Mouse (Mus musculus) MEL (cell line): ENCODE data around the gene Rbm28. TPM values are rescaled to one million over a fixed set of nuclear protein-coding genes. Genes with fewer than 3 reads are reported as not detected.

Experiments
- DNase-seq: peaks from one replicate; pipeline ENCODE4 v3.0.0; 2011; ENCODE audit warnings: low read depth, low spot score
- H3K27ac ChIP-seq: 2 replicates; pipeline ENCODE4 v1.5.1; 2012; ENCODE audit warnings: low read depth, mild to moderate bottlenecking, control low read depth, low read length, moderate library complexity; ENCODE audit not compliant: control insufficient read depth
- H3K27me3 ChIP-seq, 2 experiments: fragments of 150-350 bp in 1 of 2; sonication (generic) in 1 of 2; 2 replicates each; pipeline ENCODE4 v1.6.1; 2012; ENCODE audit warnings: low read length in 2 of 2, mild to moderate bottlenecking in 2 of 2, improper control_type of control experiment in 1 of 2, moderate library complexity in 1 of 2; ENCODE audit not compliant: insufficient read depth in 2 of 2, control insufficient read depth in 1 of 2
- H3K36me3 ChIP-seq, 2 experiments: 2 replicates each; pipeline ENCODE4 v1.6.1; 2012 to 2014; ENCODE audit warnings: low read length in 2 of 2, improper control_type of control experiment in 1 of 2, inconsistent platforms in 1 of 2, mild to moderate bottlenecking in 1 of 2; ENCODE audit not compliant: insufficient read depth in 2 of 2, control insufficient read depth in 1 of 2
- H3K4me1 ChIP-seq, 2 experiments: fragments of 150-350 bp in 1 of 2; sonication (generic) in 1 of 2; 2 replicates each; pipeline ENCODE4 v1.6.1; 2012; ENCODE audit warnings: low read length in 2 of 2, improper control_type of control experiment in 1 of 2, mild to moderate bottlenecking in 1 of 2; ENCODE audit not compliant: insufficient read depth in 2 of 2, control insufficient read depth in 1 of 2
- H3K4me3 ChIP-seq, 2 experiments: fragments of 150-350 bp in 1 of 2; sonication (generic) in 1 of 2; 2 replicates each; pipeline ENCODE4 v1.5.1; 2012; ENCODE audit warnings: low read depth in 2 of 2, low read length in 2 of 2, mild to moderate bottlenecking in 2 of 2, moderate library complexity in 2 of 2, control low read depth in 1 of 2, improper control_type of control experiment in 1 of 2; ENCODE audit not compliant: control insufficient read depth in 1 of 2, insufficient read depth in 1 of 2
- H3K79me2 ChIP-seq: 2 replicates; pipeline ENCODE4 v1.6.1; 2012; ENCODE audit warnings: mild to moderate bottlenecking, low read length, moderate library complexity; ENCODE audit not compliant: control insufficient read depth, poor library complexity, insufficient read depth
- H3K9ac ChIP-seq: 2 replicates; pipeline ENCODE4 v1.6.1; 2012; ENCODE audit warnings: low read depth, mild to moderate bottlenecking, control low read depth, low read length, moderate library complexity; ENCODE audit not compliant: control insufficient read depth, poor library complexity, severe bottlenecking
- H3K9me3 ChIP-seq: fragments of 150-350 bp; sonication (generic); replicated peaks from 2 replicates; pipeline ENCODE4 v1.6.1; 2012; ENCODE audit warnings: mild to moderate bottlenecking, low read length, improper control_type of control experiment, moderate library complexity; ENCODE audit not compliant: insufficient read depth
- CHD2 ChIP-seq: IDR thresholded peaks from 2 replicates; pipeline ENCODE4 v1.6.1; 2011; ENCODE audit warnings: low read length, improper control_type of control experiment
- CTCF ChIP-seq, 3 experiments: IDR thresholded peaks in 2 of 3; conservative IDR thresholded peaks in 1 of 3; 2 replicates each; pipeline ENCODE4 v1.5.1; 2011 to 2012; ENCODE audit warnings: low read length in 3 of 3, low read depth in 2 of 3, mild to moderate bottlenecking in 2 of 3, improper control_type of control experiment in 1 of 3, inconsistent platforms in 1 of 3, mixed read lengths in 1 of 3, moderate library complexity in 1 of 3; ENCODE audit not compliant: control insufficient read depth in 1 of 3, insufficient read depth in 1 of 3, poor library complexity in 1 of 3, severe bottlenecking in 1 of 3
- ETS1 ChIP-seq: IDR thresholded peaks from 2 replicates; pipeline ENCODE4 v1.6.1; 2012; ENCODE audit warnings: low read depth, mild to moderate bottlenecking, inconsistent platforms, low read length, improper control_type of control experiment, moderate library complexity
- HCFC1 ChIP-seq: IDR thresholded peaks from 2 replicates; pipeline ENCODE4 v1.6.1; 2012; ENCODE audit warnings: low read depth, mild to moderate bottlenecking, inconsistent platforms, low read length, improper control_type of control experiment, moderate library complexity
- MAFK ChIP-seq: IDR thresholded peaks from 2 replicates; pipeline ENCODE4 v1.6.1; 2011; ENCODE audit warnings: low read depth, mild to moderate bottlenecking, low read length, improper control_type of control experiment, borderline replicate concordance
- MXI1 ChIP-seq: IDR thresholded peaks from 2 replicates; pipeline ENCODE4 v1.6.1; 2011; ENCODE audit warnings: mild to moderate bottlenecking, low read depth, low read length, improper control_type of control experiment
- POLR2AphosphoS5 ChIP-seq: IDR thresholded peaks from 2 replicates; pipeline ENCODE4 v1.6.1; 2012; ENCODE audit warnings: low read depth, borderline replicate concordance, mild to moderate bottlenecking, inconsistent platforms, low read length, moderate library complexity, mixed read lengths
- RCOR1 ChIP-seq: IDR thresholded peaks from 2 replicates; pipeline ENCODE4 v1.6.1; 2012; ENCODE audit warnings: low read depth, mild to moderate bottlenecking, inconsistent platforms, low read length, improper control_type of control experiment
- TAL1 ChIP-seq: IDR thresholded peaks from 2 replicates; pipeline ENCODE4 v1.6.1; 2012; ENCODE audit warnings: mild to moderate bottlenecking, inconsistent platforms, low read length, moderate library complexity, mixed read lengths
- TCF12 ChIP-seq: IDR thresholded peaks from 2 replicates; pipeline ENCODE4 v1.6.1; 2014; ENCODE audit warnings: low read depth, mild to moderate bottlenecking, inconsistent platforms, low read length, improper control_type of control experiment, moderate library complexity
- UBTF ChIP-seq: IDR thresholded peaks from 2 replicates; pipeline ENCODE4 v1.6.1; 2012; ENCODE audit warnings: low read depth, mild to moderate bottlenecking, inconsistent platforms, low read length, improper control_type of control experiment, moderate library complexity, borderline replicate concordance; ENCODE audit not compliant: insufficient read depth
- USF1 ChIP-seq: IDR thresholded peaks from 2 replicates; pipeline ENCODE4 v1.6.1; 2014; ENCODE audit warnings: low read depth, mild to moderate bottlenecking, inconsistent platforms, low read length, improper control_type of control experiment, moderate library complexity
- ZC3H11A ChIP-seq: IDR thresholded peaks from 2 replicates; pipeline ENCODE4 v1.6.1; 2012; ENCODE audit warnings: low read depth, mild to moderate bottlenecking, inconsistent platforms, low read length, improper control_type of control experiment
- ZKSCAN1 ChIP-seq: IDR thresholded peaks from 2 replicates; pipeline ENCODE4 v1.6.1; 2012; ENCODE audit warnings: low read depth, mild to moderate bottlenecking, inconsistent platforms, low read length, improper control_type of control experiment, moderate library complexity
- polyA plus RNA-seq, 2 experiments: library from polyadenylated mRNA; stranded (reverse) in 1 of 2; unstranded in 1 of 2; fragments of >175 nt in 1 of 2; fragments of >200 nt in 1 of 2; gene quantifications; 2 replicates each; pipeline versions ENCODE4 v1.2.1 to v1.2.4; 2012; ENCODE audit warnings: low replicate concordance in 2 of 2, low read depth in 1 of 2; ENCODE audit not compliant: insufficient read length in 2 of 2, insufficient read depth in 1 of 2, missing spikeins in 1 of 2
- total RNA-seq: library from RNA; depleted of rRNA; stranded (reverse); fragments of 300-350 nt; gene quantifications from 2 replicates; pipeline ENCODE4 v1.2.3, GENCODE M21; 2012

The Rbm28 gene
- total and polyA plus RNA-seq, 3 experiments = 48.2 to 312 (median 91.2) TPM

DNA sequence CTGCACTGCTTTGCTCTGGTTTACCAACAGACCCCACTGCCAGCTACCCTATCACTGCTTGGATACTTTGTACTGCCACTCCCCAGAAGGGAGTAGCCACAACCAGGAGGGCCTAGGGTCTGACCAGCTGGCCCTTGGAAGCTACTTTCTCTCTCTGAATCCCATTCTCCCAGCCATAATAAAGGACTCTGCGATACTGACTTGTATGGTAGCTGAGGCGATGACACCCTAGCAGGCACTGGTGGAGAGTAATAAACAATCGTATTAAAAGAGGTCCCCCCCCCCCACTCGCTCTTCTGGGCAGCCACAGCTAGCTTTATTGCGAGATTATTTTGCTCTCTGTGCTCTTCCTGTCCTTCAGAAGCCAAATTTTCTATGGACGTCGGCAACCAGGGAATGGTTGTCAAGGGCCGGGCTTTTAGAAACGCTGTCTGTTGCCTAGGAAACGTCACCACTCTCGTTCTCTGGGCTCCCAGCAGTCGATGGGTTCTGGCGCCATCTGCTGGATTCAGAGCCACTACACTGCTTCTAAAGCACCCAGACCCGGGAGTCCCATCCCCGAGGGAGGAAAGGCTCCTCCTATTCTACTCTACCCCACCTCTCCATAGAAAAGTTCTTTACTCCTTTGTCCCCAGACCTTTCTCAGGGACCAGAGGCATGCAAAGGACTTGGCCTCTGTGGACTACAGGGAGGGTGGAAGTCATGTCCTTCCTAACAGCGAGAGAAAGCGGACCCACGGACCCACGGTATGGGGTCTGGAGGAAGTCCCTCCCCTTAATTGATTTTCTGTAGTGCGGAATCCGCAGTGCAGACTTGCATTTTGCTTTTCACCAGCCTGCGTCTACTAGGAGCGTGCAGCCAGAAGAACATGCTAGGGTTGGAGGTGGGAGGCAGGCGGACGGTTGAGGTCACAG is 33.8 kb upstream of the Rbm28 start (continued):
- TF ChIP-seq POLR2AphosphoS5 (no peak), CTCF (IDR thresholded peaks at IDR 0.05 in 2 of 3, conservative IDR thresholded peaks at IDR 0.05 in 1 of 3; ENCODE audit: control insufficient read depth in 1 of 3, insufficient read depth in 1 of 3, low read depth in 2 of 3, low read length in 3 of 3, poor library complexity in 1 of 3, severe bottlenecking in 1 of 3) (peak; percentile 74 to 93 (median 92)), RCOR1 (no peak)
- TF ChIP-seq, all 39 proteins: peak for 5

DNA sequence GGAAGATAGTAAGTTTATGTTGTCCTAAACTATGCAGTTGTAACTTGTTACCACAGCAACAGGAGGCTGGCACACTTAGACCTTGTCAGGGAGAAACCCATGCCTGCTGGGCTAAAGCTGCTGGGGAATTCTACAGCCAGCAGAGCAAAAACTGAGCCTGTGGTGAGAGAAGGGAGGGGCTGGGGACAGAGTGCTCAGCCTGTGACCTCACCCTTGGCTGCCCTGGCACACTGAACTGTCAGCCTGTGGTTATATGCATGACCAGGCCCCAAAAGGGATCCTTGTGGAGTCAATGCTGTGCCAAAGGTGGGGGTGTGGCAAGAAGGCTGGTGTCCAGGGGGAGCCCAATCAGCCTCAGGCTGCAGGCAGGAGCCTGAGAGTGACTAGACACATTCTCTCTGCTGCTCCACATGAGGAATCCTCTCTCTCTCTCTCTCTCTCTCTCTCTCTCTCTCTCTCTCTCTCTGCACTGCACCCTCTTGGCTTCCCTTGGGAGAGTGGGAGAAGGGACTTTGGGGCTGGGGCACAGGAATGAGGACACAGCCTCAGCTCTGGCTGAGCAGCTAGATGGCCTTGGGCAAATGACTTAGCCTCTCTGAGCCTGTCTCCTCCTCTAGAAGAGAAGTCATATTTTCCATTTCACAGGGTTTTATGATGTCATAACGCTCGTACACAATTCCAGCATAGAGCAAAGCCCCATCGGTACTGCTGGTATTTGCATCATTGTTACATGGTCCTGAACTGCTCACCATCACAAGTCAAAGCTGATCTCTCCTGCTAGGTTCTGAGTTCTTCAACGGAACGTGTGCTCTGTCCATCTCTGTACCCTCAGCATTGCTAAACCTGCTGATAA is 31.3 kb upstream of the Rbm28 start:
- H3K9me3 ChIP-seq = no peaks in the 10 kb centered on the region
- no peaks in the 10 kb centered on the region for H3K79me2 ChIP-seq
- H3K27me3 ChIP-seq = peaks cover 0 to 1% of the 10 kb centered on the region in 2 experiments; a peak in 1 of 4 replicates
- H3K27ac ChIP-seq = no peak overlapping the region
- H3K4me3 ChIP-seq = no peak overlapping the region
- H3K9ac ChIP-seq = no peak overlapping the region
- peaks cover 0 to 5% of the 10 kb centered on the region in 2 experiments; a peak in 2 of 4 replicates for H3K36me3 ChIP-seq
- peaks cover 0 to 14% of the 10 kb centered on the region in 2 experiments; a peak in 1 of 4 replicates for H3K4me1 ChIP-seq
- DNase-seq = no peak
- no peak for TF ChIP-seq CTCF (IDR thresholded peaks at IDR 0.05 in 2 of 3, conservative IDR thresholded peaks at IDR 0.05 in 1 of 3; ENCODE audit: control insufficient read depth in 1 of 3, insufficient read depth in 1 of 3, low read depth in 2 of 3, low read length in 3 of 3, poor library complexity in 1 of 3, severe bottlenecking in 1 of 3)
- no peak for TF ChIP-seq ETS1
- TF ChIP-seq TAL1 = no peak
- TF ChIP-seq TCF12 = no peak
- no peak for TF ChIP-seq ZKSCAN1

DNA sequence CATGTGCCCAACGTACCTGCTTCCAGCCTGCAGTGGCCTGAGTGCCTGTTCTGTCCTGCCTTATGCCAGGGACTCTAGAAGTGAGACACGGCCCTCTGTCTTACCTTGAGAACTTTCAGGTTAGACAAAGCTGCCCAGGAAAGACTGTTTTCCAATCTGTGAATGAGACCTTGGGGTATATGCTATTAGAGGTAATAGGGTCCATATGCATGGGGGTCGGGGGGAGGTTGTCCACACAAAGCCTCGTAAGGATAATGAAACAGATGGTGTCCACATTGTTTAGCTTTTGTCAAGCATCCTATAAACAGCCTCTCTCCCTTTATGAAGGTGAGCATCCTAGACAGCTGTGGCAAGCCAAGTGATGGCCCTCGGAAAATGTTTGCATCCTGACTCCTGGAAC is 30.3 kb upstream of the Rbm28 start:
- no peak overlapping the region for H3K4me3 ChIP-seq
- H3K9ac ChIP-seq = no peak overlapping the region
- H3K36me3 ChIP-seq = peaks cover 0 to 5% of the 10 kb centered on the region in 2 experiments; a peak in 2 of 4 replicates
- H3K79me2 ChIP-seq = no peaks in the 10 kb centered on the region
- TF ChIP-seq CHD2 (no peak), ZC3H11A (no peak), UBTF (no peak), MAFK (no peak), POLR2AphosphoS5 (no peak), USF1 (no peak), MXI1 (no peak), HCFC1 (no peak)
- no peak overlapping the region for H3K27ac ChIP-seq
- peaks cover 0 to 14% of the 10 kb centered on the region in 2 experiments; a peak in 1 of 4 replicates for H3K4me1 ChIP-seq
- H3K9me3 ChIP-seq = no peaks in the 10 kb centered on the region
- peaks cover 0 to 1% of the 10 kb centered on the region in 2 experiments; a peak in 1 of 4 replicates for H3K27me3 ChIP-seq
- no peak for DNase-seq
